Mouse (Mus musculus) left cerebral cortex, adult 11 months (tissue): ENCODE data around the gene Bpnt1.
A peak's percentile ranks its signal among the peaks of the same experiment; 100 is the strongest.

Experiments
- DNase-seq: peaks from one replicate; pipeline ENCODE4 v3.0.0; 2022; ENCODE audit warnings: low spot score

Bpnt1 gene

DNA sequence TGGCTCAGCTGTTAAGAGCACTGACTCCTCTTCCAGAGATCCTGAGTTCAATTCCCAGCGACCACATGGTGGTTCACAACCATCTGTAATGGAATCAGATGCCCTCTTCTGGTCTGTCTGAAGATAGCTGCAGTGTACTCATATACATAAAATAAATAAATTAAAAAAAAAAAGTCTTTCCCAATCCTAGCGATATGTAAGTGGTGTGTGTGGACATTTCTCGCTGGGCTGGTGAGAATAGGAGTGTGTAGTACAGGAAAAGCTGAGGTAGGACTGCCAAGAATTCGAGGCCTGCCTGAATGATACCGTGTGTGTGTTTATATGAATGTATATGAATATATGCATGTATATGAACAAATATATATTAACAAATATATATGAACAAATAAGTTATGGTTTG lies 585 bp upstream of the Bpnt1 start:
- DNase-seq: no peak

DNA sequence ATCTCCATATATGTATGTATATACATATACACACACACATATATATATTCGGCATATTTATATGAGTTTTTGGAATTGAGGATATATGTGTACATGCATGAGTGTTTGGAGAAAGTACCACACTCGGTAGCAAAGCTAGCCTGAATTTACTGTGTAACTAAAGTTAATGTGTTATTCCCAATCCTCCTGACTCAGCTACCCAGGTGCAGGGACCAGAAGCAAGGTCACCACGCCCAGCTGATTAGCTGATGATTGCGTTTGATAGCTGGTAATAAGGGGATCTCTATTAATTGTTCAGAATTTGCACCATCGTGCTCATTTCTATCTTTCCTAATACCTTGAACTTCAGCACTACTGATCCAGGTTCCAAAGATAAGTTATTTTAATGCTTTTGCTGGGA lies 1.7 kb downstream of the Bpnt1 start:
- DNase-seq: no peak

DNA sequence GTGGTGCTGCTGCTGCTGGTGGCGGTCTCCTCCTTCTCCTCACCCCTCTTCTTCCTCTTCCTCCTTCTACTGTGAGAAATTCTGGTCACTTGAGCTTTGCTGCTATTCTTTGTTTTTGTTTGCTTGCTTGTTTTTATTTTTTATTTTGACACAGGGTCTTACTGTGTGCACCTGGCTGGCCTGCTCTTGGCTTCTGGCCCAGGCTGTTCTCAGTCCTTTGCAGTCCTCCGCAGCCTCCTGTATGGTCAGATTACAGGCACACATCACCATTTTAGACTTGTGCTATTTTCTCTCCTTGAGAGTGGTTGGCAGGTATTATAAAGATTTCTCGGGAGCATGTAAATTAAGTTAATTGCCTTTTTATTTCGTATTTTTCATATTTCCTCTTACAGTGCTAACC lies 2.2 kb downstream of the Bpnt1 start:
- no peak for DNase-seq

DNA sequence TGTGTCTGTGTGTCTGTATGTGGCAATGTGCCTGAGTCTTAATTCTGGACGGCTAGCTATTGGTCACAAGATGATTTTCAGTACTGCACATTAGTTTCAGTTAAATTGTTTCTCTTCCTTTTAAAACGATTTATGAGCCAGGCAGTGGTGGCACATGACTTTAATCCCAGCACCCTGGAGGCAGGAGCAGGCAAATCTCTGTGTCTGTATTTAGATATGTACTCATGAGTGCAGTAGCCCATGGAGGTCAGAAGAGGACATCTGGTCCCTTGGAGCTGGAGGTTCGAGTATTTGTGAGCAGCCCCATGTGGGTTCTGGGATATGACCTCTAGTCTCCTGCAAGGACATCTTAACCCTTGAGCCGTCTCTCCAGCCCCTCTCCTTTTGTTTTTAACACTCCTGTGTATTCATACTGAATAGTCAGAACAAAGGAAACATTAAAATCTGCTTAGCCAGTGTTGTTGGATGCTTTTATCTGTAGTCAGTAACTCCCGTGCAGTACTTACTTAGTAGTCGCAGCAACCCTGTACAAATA lies 3.3 kb downstream of the Bpnt1 start:
- DNase-seq: no peak

DNA sequence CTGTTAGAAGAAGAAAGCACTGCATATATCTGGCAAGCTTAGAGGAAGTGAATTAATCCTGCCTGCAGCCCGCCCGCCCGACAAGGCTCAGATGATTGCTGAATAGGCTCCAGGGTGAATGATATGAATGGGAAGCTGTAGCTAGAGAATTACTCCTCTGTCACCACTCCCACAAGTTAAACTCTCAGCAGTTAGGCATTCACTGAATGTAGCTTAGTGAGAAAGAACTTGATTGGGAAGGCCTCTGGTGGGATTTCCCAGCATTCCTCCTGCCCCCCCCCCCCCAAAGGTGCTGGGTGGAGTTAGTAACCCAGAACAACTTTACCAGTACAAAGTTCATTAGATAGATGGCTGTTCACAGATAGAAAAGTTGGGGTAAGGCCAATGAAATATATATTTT lies 4.6 kb downstream of the Bpnt1 start:
- DNase-seq: no peak

DNA sequence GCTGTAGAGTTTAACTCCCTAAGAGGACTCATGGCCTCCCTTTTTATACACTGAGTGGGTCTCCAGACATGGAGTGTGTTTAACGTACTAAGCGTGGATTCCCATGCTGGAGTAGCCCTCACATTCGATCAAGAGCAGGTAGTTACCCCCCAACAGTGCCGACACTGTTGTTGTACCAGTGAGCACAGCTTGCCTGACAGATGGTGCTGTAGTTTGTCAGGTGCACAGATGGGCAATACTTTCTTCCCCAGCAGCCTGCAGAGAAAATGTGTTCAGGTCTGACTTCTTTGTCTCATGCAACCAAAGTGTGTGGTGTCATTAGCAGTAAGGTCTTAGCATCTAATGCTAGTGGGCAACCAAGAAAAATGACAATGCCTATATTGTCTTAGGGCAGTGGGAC lies 10.5 kb downstream of the Bpnt1 start:
- DNase-seq: no peak

DNA sequence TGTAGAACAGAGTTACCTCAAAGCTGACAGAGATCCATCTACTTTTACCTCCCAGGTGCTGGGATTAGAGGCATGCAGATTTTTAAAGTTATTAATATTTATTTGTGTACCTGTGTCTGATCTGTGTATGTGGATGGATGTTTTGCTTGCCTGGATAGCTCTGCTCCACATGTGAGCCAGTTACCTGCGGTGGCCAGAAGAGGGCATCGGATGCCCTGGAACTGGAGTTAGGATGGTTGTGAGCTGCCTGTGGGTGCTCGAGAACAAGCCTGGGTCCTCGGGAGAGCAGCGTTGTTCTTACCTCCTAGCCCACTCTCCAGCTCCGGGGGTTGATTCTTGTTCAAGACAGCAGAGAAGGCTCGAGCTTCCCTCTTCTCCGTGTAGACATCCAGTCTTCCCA lies 11.5 kb downstream of the Bpnt1 start:
- no peak for DNase-seq

DNA sequence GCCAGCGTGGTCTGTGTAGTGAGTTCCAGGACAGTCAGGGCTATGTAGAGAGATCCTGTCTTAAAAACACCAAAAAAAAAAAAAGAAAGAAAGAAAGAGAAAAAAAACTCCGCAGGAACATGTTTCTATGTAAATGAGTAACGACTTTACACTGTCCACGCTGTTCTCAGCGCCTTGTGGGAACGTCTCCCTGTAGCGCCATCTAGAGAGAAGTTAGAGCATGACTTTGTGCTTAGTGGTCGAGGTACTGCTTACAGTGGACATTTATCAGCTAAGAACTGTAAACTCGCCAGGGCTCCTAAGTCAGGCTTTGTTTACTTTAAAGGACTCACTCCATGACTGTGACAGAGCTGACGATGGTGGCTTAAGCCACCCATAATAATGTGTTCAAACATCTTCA lies 14.2 kb downstream of the Bpnt1 start:
- DNase-seq: no peak

DNA sequence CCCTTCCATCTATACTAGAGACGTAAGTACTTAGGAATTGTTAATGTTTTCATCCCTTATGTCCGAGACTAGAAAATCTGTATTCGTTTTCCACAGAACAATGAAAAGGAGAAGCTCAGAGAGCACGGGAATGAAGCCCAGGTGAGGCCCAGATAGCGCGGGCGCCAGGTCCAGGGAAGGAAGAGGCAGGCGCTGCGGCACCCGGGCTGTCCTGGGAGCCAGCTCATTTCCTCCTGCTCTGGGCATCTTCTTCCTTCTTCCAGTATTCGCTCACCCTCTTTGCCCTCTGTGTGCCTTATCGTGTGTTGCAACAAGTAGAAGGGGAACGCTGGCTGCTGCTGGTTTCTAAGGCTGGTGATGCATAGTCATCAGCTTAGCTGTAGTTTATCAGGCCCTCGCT lies 17.8 kb downstream of the Bpnt1 start:
- no peak for DNase-seq

DNA sequence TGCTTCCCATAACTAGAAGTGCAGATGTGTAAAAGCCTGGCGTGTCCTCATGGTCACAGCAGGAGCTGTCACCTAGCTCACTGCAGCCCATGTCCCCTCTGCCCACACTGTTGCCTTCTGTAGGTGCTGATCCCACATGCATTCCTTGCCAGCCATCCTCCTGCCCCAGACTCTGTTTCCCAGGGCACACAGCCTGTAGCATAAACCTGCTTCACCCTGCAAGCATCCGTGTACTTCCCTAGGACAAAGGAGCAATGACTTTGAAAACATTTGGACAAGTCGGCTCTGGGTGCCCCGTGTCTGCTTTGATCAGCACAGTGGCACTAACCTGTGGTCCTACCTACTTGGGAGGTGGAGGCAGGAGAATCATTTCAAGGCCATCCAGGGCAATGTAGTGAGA lies 18.7 kb downstream of the Bpnt1 start:
- DNase-seq: no peak

DNA sequence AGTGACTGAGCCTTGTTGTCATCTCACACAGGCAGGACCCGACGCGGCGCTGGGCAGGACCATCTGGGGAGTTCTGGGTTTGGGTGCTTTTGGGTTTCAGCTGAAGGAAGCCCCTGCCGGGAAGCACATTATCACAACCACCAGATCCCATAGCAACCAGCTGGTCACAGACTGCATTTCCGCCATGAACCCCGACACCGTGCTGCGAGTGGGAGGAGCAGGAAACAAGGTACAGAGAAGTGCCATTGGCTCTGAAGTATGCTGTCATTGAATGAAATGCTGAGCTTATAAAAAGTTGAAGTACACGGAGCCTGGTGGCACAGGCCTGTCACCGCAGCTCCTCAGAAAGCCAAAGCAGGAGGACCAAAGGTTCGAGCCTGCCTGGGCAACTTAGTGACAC lies 20.2 kb downstream of the Bpnt1 start:
- no peak for DNase-seq

DNA sequence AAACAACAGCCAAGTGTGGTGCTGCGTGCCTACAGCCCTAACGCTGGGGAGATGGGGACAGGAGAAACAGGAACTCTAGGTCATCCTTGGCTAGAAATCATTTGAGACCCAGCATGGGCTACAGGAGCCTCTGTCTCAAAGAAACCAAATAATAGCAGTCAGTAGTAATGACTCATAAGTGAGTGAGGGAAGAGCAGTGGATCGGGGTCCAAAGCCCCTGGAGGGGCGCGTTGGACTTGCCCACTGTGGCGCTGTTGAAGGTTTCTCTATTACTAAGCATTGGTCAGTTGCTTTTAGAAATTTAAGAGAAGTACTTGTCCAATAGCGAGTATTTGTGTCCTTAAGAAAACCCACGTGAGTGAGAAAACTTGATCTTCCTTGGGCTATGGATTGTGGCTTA lies 21.4 kb downstream of the Bpnt1 start:
- DNase-seq: no peak

DNA sequence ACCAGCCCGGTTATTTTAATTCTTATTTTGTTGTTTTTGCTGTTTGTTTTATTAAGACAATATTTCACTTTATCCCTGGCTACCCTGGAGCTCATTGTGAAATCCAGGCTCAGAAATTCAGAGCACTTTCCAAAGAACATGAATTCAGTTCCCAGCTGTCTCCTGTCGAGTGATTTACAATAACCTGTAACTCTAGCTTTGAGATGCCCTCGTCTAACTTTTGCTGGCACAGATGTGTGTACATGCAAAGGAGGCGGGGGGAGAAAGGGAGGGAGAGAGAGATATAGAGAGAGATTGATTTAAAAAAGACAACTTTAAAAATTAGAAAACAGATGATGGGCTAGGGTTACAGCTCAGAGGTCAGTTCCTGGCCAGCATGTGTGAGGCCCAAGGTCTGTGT lies 22.8 kb downstream of the Bpnt1 start:
- DNase-seq: no peak

DNA sequence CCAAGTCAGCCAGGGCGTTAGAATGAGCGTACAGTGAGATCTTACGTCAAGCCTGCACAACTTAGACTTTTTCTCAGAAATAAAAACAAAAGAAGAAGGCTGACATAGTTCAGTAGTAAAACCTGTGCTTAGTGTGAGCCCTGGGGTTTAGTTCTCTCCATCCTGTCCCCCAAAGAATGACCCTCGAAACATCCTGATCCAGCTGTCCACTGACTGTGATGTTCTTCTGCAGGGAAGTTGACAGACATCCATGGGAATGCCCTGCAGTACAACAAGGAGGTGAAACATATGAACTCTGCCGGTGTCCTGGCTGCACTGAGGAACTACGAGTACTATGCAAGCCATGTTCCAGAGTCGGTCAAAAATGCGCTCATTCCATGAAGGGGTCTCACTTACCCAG lies 24.3 kb downstream of the Bpnt1 start:
- no peak for DNase-seq

DNA sequence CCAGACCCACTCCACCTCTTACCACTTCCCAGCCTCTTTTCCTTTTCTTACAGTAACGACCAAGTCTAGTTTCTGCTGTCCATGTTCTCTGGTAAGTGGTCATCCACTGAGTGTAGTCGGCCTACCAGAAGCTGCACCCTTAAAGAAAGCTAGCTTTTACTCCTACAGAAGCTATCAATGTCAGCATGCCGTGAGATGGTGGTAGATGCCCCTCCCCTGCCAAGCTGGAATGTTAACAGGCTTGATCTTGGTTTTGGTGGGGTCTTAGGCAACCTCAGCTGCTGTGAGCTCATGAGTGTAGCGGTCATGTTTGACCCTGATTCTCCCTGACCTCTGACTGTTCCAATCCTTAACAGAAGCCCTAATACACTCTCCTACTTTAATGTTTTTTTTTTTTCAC lies 26.3 kb downstream of the Bpnt1 start:
- no peak for DNase-seq

DNA sequence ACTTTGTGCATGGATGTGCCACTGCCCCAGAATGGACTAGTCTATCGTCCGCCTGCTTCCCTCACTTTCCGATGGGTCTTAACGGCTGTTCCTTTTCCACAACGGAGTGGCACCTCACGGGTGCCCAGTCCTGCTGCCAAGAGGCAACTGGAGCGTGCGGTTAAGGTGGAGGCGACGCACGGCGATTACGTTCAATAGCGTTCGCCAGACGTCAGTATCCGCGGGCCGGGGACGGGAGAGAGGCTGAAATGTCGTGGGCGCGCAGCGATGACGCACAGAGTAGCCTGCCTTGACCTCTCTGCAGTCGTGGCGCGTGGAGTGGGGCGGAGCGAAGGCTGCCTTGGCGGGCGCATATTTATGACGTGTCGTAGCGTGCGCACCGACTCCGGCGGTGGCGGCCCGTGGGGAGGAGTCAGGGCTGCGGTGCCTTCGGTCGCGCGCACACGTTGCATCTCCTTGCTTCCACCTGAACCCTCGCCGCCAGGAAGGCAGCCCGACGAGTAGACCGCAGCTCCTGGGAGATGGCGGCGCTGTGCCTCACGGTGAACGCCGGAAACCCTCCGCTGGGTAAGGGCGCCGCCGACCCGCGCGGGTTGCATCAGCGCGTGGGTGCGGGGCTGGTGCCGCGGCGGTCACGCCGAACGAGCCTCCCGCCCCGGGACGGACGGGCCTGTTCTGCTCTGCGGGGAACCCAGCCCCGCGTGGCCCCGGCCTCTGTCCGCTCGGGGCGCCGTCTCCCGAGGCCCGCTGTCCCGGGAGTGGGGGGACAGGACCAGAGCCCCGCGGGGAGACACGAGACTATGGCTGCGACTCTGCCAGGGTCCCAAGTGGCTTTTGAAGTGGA lies 30.9 kb downstream of the Bpnt1 start, which contains the start of gene Eprs:
Gene Eprs, plus strand, starts transcription at position 368 of the 844 bp plus-strand sequence.
- DNase-seq: peak; percentile 98

DNA sequence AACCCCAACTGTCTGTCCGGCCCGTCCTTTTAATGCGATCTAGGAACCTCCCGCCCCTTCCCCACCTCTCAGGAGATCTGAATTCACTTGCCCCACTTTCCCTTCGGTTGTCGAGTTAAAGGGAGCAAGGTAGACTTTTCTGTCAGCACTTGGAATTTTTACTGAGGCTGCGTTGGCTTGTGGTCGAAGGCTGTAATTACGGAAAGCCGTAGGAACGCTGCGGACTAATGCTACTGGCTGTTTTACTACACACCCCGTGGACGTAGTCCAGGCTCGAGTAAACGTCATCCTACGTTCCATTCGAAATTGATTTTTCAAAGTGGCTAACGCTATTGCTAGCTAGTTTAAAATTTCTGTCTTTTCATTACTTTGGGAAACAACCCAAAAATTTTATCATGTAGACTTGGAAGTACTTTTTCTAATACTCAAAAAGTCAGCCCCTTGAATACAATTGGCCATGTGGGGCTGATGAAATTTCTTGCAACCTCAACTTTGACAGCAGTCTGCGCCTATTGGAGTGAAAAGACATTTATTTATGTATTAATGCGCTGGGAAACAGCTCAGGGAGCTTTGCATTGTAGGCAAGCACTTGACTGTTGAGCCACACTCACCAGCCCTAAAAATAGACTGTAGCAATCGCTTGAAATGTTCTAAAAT lies 31.7 kb downstream of the Bpnt1 start:
- DNase-seq: peak; percentile 21

DNA sequence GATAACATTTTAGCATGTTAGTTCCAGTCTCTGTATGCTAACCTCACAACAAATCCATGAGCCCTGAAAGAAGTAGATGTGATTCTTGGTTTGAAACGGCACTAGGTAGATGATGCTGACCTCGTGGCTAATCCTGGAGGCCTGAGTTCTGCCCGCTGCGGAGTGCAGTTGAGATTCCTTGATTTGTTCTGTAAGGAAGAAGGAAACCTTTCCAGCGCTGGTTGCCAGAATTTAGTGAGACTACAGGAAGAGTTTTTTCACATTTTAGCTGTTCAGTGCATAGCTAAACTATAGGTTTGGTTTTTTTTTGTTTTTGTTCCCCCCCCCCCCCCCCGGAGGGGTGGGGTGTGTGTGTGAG lies 32.2 kb downstream of the Bpnt1 start:
- no peak for DNase-seq

DNA sequence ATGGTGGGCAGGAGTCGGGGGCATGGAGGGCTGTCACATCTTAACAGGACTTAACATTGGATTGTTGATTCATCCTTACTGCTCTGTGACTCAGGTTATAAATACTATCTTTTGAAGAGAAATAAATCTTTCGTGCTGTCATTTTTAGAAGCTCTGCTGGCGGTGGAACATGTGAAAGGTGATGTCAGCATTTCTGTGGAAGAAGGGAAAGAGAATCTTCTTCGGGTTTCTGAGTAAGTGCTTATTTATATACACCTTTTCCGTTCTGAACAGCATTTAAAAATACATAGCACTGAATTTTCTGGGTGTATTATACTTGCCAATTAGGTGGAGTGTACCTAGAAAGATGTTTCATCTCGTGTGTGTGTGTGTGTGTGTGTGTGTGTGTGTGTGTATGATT lies 35.4 kb downstream of the Bpnt1 start:
- DNase-seq: no peak

DNA sequence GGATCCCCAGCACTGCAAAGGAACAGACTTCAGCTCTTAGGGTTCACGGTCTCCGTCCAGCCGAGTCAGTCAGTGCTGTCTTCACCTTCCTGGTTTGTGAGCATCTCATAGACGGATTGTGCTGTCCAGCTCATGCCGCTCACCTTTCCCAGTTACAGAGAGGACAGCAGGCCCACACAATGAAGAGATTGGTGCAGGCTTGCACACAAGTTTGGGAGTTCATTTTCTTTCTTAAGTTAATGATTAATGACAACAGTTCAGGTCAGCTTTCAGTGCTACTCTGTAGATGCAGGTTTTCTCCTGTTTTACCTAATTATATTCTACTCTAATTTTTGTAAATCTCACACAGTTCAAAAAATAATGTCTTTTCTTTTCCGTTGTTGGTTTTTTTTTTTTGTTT lies 38.0 kb downstream of the Bpnt1 start:
- no peak for DNase-seq

DNA sequence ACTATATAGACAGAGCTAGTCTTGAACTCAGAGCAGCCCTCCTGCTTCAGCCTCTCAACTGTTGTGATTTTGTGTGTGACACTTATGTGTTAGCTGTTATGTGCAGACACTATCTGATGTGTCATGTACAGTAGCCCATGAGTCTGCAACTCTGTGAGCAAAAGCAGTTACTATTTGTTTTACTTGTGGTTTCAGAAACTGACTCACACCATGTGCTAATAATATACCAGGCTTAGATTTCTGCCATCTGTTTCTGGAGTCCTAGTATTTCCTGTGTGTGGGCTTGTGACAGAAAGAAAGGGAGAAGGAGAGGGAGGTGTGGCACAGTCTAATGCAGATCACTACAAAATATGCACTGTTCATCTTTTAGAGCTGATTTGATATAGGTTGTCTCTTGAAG lies 44.4 kb downstream of the Bpnt1 start:
- DNase-seq: peak; percentile 37

DNA sequence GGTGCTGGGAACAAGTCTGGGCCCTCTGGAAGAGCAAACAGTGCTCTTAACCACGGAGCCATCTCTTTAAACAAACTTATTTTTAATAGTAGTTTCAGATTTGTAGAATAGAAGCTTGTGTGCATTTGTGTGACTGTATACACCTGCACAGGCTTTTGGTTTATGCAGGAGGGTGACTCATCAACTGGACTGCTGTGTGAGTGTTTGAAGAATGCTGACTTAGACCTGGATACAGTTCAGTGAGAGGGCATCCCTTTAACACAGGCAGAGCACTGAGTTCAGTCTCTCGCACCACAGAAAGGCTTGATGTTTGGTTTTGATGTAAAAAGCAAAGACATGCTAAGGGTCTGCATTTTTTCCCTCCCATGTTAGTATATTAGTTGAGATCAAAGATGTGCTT lies 45.5 kb downstream of the Bpnt1 start:
- no peak for DNase-seq

DNA sequence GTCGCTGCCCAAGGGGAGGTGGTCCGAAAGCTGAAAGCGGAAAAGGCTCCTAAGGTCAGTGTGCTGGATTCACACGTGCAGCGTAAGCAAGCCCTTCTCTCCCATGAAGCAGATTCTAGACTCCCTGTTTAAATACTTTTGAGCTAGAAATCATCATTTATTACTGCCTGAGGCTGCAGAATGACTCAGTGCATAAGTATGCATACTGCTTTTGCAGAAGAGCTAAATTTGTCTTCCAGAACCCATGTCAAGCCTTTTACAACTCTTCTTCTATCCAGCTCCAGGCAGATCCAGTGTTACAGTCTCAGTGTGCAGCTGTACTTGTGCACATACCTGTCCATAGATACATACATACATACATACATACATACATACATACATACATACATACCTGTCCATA lies 69.7 kb downstream of the Bpnt1 start:
- no peak for DNase-seq

DNA sequence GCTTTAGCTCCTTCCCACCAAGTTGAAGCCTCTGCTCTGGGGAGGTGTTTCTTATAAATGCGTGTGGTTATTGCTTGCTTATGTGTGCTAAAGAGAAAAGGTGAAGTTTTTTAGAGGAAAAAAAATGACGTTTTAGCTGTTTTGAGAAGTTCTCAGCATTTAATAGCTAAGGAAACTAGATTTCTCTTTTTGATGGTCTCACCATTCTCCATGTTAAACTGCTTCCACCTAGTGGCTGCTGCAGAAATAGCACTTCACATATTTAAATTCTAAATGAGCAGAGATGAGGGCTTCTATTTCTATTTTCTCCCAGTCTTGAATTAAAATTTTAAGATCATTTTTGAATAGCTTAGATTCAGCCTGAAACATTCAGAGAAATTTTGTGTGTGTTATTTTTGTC lies 72.1 kb downstream of the Bpnt1 start:
- no peak for DNase-seq
